Mouse (Mus musculus) forebrain, embryonic 12.5 days (tissue): ENCODE data around the gene Bmf. TPM values are rescaled to one million over a fixed set of nuclear protein-coding genes. Genes with fewer than 3 reads are reported as not detected.

ENCODE experiments used
- ATAC-seq: fragments of 200-750 bp; cut with Nextera tagmentation; 2 replicates; pipeline ENCODE4 v1.8.0; 2017; ENCODE audit warnings: moderate TSS enrichment; ENCODE audit not compliant: low FRiP score
- H3K27ac ChIP-seq: fragments of 300-500 bp; sonication (generic); 2 replicates; pipeline ENCODE4 v1.5.1; 2016; ENCODE audit warnings: mild to moderate bottlenecking
- H3K27me3 ChIP-seq: fragments of 300-500 bp; sonication (generic); 2 replicates; pipeline ENCODE4 v1.6.1; 2016; ENCODE audit warnings: mild to moderate bottlenecking
- H3K36me3 ChIP-seq: fragments of 300-500 bp; sonication (generic); replicated peaks from 2 replicates; pipeline ENCODE4 v1.6.1; 2016; ENCODE audit warnings: mild to moderate bottlenecking
- H3K4me1 ChIP-seq: fragments of 300-500 bp; sonication (generic); 2 replicates; pipeline ENCODE4 v1.6.1; 2016
- H3K4me2 ChIP-seq: fragments of 300-500 bp; sonication (generic); 2 replicates; pipeline ENCODE4 v1.6.1; 2016; ENCODE audit warnings: mild to moderate bottlenecking, moderate library complexity
- H3K4me3 ChIP-seq: fragments of 300-500 bp; sonication (generic); replicated peaks from 2 replicates; pipeline ENCODE4 v1.5.1; 2016; ENCODE audit warnings: mild to moderate bottlenecking
- H3K9ac ChIP-seq: fragments of 300-500 bp; sonication (generic); 2 replicates; pipeline ENCODE4 v1.6.1; 2016; ENCODE audit warnings: mild to moderate bottlenecking
- H3K9me3 ChIP-seq: fragments of 300-500 bp; sonication (generic); 2 replicates; pipeline ENCODE4 v1.6.1; 2016
- WGBS: fragments of 180-500 bp; shearing (Covaris S2); methylation state at CpG from one replicate; pipeline ENCODE4 v1.1.7; 2016; 5-methylcytosine and 5-hydroxymethylcytosine counted together
- polyA plus RNA-seq: library from polyadenylated mRNA; unstranded; fragments of >200 nt; fragmentation: Nextera tagmentation; extraction: Ambion mirVana; gene quantifications from 2 replicates; pipeline ENCODE4 v1.2.1, GENCODE M21; 2016

The Bmf gene
- polyA plus RNA-seq, 1 experiment from 2014 or later: 2.2 TPM

DNA sequence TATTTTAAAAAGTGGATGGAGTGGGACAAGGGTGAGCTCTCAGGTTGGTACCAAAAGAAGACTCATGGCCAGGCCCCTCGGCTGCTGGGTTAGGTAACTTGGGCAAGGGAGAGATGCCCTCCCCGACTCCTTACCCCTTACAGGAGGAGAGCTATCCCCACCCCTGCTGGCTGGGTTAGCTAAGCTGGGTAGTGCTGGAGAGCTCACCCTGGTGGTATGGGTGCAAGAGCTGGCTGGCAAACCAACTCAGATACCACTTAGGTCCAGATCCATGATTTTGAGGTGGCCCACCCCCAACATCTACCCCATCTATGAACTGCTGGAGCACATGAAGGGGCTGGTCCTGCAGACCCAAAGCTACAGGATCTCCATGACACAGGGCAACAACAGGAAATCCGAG lies 24.7 kb downstream of the Bmf start:
- no peak overlapping the region for H3K4me2 ChIP-seq
- H3K9ac ChIP-seq: no peak overlapping the region
- H3K4me1 ChIP-seq: peaks cover 21% of the 10 kb centered on the region
- H3K27me3 ChIP-seq: no peaks in the 10 kb centered on the region
- ATAC-seq: no peak
- 86% methylated on average over 3 of the region's 3 CpGs for WGBS
- no peak overlapping the region for H3K27ac ChIP-seq
- no peaks in the 10 kb centered on the region for H3K9me3 ChIP-seq
- no peaks in the 10 kb centered on the region for H3K36me3 ChIP-seq
- H3K4me3 ChIP-seq: no peak overlapping the region

DNA sequence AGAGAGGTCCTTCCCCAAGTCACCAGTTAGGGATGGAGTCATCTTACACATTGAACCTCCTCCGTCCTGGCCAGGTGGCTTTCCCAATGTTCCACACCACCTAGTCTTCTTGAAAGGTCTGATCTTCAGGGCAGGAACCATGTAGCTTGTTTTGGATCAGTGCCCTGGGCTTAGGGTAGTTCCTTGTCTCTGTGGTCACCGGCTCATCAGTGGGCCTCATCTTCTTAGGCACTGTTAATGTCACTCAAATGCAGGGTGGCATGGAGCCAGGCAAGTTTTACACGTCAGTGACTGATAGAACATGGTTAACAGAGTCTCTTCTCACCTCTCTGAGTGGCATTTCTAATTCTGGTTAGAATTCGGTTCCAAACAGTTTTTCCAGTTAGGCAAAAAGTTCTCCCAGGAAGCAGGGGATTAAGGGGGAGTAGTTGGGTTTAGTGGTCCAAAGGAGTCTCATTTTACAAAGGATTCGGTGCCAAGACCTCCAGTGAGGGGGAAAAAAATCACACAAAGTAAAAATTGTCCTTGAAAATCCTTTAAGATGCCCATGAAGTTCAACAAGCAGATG lies 26.2 kb downstream of the Bmf start:
- peaks cover 17% of the 10 kb centered on the region for H3K4me1 ChIP-seq
- H3K27me3 ChIP-seq: no peaks in the 10 kb centered on the region
- no peak overlapping the region for H3K27ac ChIP-seq
- ATAC-seq: no peak
- H3K4me2 ChIP-seq: no peak overlapping the region
- no peaks in the 10 kb centered on the region for H3K9me3 ChIP-seq
- no peak overlapping the region for H3K9ac ChIP-seq
- H3K4me3 ChIP-seq: no peak overlapping the region
- H3K36me3 ChIP-seq: no peaks in the 10 kb centered on the region
- 51% methylated on average over 5 of the region's 5 CpGs for WGBS

DNA sequence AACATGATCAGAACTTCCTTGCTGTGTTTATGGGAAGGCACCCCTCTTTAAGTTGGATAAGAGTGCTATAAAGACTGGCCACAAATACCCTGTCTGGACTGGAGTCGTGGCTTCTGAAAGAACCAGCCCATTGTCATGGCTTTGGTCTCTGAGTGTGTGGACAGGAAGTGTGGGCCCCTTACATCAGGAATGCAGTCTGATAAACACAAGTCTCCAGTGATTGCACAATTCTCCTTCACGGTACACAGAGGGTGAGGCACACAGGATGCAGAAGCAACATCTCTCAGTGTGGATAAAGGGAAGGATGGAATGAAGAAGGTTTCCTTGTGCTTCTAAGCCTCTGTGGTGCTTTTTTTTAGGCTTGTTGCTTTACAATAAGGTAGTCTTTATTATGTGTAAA lies 27.2 kb downstream of the Bmf start:
- ATAC-seq: no peak
- H3K9ac ChIP-seq: no peak overlapping the region
- no peak overlapping the region for H3K4me3 ChIP-seq
- H3K27ac ChIP-seq: no peak overlapping the region
- WGBS: 43% methylated on average over 2 of the region's 2 CpGs
- H3K9me3 ChIP-seq: no peaks in the 10 kb centered on the region
- no peaks in the 10 kb centered on the region for H3K27me3 ChIP-seq
- peaks cover 17% of the 10 kb centered on the region for H3K4me1 ChIP-seq
- H3K4me2 ChIP-seq: no peak overlapping the region
- no peaks in the 10 kb centered on the region for H3K36me3 ChIP-seq

DNA sequence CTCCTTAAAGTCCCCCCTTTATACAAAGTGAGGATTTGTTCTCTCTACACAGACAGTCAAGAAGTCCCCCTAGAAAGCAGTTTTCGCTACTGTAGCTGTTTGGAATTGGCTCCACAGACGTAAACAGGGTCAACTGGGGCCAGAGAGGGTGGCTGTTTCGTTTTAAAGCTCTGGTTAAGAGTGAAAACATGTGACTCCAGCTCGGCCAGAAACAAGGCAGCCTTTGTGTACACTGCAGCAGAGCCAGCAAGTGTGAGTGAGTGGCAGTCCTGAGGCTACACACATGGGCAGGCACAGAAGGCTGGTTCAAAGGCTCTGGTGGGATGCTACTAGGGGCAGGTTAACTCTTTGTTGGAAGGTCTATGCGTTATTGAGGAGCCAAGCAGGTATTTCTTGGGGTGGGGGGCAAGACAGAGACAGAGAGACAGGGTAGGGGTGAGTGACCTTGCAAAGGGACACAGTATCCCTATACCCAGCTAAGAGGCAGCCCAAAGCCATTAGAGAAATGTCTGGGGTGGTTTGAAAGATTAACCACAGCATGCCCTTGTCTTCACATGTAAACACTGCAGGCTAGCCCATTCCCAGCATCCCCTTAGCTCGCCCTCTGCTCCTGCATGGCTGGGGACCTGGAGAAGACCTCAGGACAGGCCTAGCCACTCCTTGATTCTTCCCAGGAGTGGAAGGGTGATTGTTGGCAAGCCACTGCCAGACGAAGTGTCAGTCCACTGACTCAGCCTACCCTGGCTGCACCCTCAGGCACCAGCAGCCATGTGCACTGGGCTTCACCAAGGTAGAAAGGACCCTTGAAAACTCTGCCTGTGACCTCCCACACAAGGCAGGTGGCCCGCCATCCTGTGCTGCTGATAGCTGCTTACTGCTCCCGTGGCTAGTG lies 29.2 kb downstream of the Bmf start:
- peak overlapping the region; percentile 5 for H3K27ac ChIP-seq
- ATAC-seq: peak; percentile 88
- H3K4me2 ChIP-seq: no peak overlapping the region; the same call in 1 of the 2 replicates
- 37% methylated on average over 9 of the region's 9 CpGs for WGBS
- no peaks in the 10 kb centered on the region for H3K9me3 ChIP-seq
- no peaks in the 10 kb centered on the region for H3K36me3 ChIP-seq
- 0 out of 2 replicates have a peak, but pooled peaks cover 2% of the 10 kb centered on the region for H3K27me3 ChIP-seq
- no peak overlapping the region for H3K9ac ChIP-seq
- H3K4me3 ChIP-seq: no peak overlapping the region
- H3K4me1 ChIP-seq: peaks cover 17% of the 10 kb centered on the region

DNA sequence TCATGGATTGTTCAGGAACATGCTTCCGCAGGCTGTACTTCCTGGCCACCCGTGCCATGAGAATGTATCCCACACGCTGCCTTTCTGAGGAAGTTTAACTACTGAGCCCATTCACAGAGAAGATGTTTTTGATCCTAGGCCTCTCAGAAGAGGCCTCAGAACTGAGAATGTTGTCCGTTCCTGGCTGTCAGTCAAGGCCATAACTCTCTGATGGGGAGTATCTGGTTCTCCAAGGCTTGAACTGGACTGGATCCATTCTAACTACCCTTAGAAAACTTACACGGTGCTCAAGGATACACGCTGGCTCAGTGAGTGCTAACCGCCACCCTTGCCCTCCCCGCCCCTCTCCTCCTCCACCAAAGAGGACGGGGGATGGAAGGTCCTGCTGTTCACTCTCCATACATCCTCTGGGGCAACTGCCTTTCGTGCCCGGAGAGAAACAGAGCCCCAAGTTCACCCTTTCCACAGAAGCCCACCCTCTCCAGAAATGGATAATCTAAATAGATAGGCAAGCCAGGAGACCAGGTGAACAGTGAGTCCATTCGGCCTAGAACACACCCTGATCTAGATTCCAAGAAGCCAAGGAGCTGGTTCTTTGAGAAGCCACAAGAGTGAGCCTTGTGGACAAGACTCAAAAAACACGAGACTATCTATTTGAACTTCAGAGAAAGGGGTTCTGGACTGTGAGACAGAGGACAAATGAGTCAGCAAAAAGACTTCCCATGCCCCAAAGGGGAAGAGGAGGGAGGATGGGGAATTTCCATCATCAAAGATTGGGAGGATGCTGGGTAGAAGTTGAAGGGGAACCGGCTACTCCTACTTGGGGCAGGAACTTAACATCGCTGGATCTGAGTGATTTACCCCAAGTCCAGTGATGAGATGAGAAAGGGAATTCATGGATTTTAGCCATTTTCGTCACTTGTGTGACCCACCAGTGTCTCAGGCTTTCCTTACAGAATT lies 36.8 kb downstream of the Bmf start:
- no peak overlapping the region for H3K4me3 ChIP-seq
- no peaks in the 10 kb centered on the region for H3K36me3 ChIP-seq
- peaks cover 13% of the 10 kb centered on the region for H3K4me1 ChIP-seq
- H3K4me2 ChIP-seq: no peak overlapping the region
- 83% methylated on average over 16 of the region's 16 CpGs for WGBS
- H3K9ac ChIP-seq: no peak overlapping the region
- H3K27ac ChIP-seq: no peak overlapping the region
- peaks cover 21% of the 10 kb centered on the region for H3K27me3 ChIP-seq
- no peak for ATAC-seq
- H3K9me3 ChIP-seq: no peaks in the 10 kb centered on the region

DNA sequence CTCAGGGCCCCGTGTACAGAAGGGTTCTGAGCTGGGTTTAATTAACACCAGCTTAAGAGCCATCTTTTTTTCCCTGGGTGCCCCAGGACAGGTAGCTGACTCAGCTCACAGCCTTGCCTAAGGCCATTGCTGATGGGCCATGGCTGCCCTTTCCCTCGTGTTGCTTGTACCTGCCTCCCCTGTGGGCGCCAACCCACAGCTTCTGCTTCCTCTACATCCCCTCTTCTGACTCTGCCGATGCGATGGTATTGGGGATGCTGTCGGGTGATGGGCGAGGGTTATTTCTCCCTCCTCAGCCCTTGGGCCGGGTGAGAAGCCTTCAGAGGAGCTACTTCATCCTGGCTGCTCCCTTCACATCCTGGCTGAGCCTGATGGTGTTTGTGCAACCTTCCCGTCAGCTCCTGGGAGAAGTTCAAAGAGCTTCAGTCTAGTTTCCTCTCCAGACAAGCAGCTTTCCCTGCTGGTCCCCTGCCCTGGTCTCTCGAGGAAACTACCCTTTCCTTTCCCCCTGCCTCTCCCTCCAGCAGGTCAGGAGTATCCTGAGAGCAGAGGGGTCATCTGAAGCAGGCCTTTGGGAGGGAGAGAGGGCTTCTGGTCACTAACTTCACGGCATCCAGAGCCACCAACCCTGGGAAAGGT lies 37.6 kb downstream of the Bmf start:
- H3K9ac ChIP-seq: no peak overlapping the region
- 61% methylated on average over 11 of the region's 11 CpGs for WGBS
- H3K4me3 ChIP-seq: no peak overlapping the region
- H3K27ac ChIP-seq: no peak overlapping the region
- H3K4me2 ChIP-seq: no peak overlapping the region
- ATAC-seq: no peak
- H3K36me3 ChIP-seq: no peaks in the 10 kb centered on the region
- H3K27me3 ChIP-seq: peaks cover 21% of the 10 kb centered on the region
- no peaks in the 10 kb centered on the region for H3K9me3 ChIP-seq
- H3K4me1 ChIP-seq: peaks cover 13% of the 10 kb centered on the region

DNA sequence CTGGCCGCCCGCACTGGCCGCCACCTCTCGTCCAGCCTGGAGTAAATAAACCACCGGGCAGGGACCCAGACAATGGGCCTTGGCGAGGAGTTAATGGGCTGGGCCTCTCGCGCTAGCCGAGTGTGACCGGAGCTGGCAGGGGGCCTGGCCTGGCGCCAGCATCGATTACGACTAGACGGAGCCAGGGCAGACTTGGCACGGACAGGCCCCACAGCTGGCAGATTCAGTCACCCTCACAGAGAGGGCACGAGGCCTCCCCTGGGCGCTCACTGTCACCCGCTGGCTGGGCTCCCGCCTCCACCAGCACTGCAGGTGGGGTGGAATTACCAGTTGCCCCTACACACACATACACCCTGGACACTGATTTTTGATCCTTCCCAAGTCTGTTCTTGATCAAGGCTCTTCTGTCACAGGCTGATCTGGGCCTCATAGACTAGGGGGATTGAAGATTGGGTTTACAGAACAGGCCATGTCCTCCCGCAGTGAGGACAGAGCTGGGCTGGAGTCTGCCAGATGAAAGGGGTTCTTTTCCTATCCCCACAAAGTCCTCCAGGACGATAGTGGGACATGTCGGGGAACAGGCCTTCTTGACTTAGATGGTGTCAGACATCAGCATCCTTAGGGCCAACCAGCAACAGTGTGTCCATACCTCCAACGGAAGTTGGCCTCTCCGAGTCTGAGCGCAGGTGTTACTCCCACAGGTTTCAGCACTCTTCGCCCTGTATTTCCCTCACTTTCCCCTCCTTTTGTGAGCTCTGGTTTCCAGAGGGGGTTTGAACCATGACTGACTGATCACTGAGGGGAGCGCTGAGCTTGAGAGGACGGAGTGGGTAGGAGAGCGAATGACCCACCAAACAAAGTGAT lies 38.8 kb downstream of the Bmf start:
- Histone ChIP-seq H3K4me2 (peak overlapping the region; percentile 35), H3K36me3 (no peaks in the 10 kb centered on the region), H3K4me3 (no peak overlapping the region), H3K9ac (0 out of 2 replicates have a peak overlapping the region, but pooled peaks have one; percentile 18), H3K4me1 (peaks cover 13% of the 10 kb centered on the region), H3K27me3 (peaks cover 21% of the 10 kb centered on the region), H3K27ac (peak overlapping the region; percentile 51), H3K9me3 (no peaks in the 10 kb centered on the region)
- peak; percentile 86 for ATAC-seq
- WGBS: 31% methylated on average over 29 of the region's 29 CpGs

DNA sequence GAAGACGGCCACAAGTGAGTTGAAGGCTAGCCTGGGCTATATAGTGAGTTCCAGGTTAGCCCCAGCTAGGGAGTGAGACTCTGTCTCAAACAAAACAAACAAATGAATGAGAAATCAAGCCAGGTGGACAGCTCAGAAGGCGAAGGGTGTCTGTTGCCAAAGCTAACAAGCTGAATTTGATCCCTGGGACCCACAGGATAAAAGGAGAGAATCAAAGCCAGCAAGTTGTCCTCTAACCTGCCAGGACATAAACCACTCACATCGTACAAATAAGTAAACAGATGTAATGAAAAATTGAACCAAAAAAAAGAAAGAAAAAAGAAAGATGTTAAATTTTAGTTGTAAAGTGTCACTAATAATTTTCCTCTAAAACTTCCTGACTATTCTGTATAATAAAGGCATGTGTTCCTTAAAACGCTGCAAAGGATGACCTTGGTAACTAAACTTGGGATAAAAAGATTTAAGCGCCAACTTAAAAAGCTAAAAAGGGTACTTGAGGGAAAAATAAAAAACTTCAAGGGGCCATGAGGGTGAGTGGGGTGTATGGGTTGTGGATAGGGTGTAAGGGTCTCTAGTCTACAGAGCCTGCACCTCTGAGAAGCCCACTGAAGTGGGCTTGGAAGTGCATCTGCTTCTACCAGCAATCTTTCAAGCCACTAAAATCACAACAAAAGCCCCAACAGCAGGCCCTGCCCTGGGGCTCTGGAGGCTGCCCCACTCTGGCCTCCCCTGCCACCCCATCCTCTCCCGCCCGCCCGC lies 39.6 kb downstream of the Bmf start:
- WGBS: 45% methylated on average over 8 of the region's 8 CpGs
- peak overlapping the region; percentile 35 for H3K4me2 ChIP-seq
- ATAC-seq: no peak
- H3K9me3 ChIP-seq: no peaks in the 10 kb centered on the region
- peaks cover 13% of the 10 kb centered on the region for H3K4me1 ChIP-seq
- H3K9ac ChIP-seq: 0 out of 2 replicates have a peak overlapping the region, but pooled peaks have one; percentile 18
- H3K27me3 ChIP-seq: peaks cover 18% of the 10 kb centered on the region
- H3K4me3 ChIP-seq: no peak overlapping the region
- H3K27ac ChIP-seq: peak overlapping the region; percentile 51; the same call in 1 of the 2 replicates
- no peaks in the 10 kb centered on the region for H3K36me3 ChIP-seq

DNA sequence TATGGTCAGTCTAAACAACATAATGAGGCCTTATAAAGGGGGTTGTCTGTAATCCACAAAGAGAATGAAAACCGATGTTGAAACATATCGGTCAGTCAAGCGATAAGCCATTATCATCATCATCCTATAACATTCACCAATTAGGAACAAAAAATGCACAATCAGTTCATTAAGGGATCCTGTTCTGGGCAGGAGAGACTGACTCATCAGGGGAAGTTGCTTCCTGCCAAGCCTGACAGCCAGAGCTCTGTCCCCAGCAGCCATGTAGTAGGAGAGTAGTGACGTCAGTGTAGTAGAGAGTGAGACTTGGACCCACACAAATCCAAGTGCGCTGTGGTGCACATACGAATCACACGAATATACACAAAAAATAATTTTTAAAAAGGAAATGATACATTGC lies 42.4 kb downstream of the Bmf start:
- no peak overlapping the region for H3K4me3 ChIP-seq
- no peaks in the 10 kb centered on the region for H3K9me3 ChIP-seq
- peaks cover 12% of the 10 kb centered on the region for H3K27me3 ChIP-seq
- no peak overlapping the region for H3K9ac ChIP-seq
- no peaks in the 10 kb centered on the region for H3K36me3 ChIP-seq
- no peak overlapping the region for H3K27ac ChIP-seq
- H3K4me1 ChIP-seq: peaks cover 13% of the 10 kb centered on the region
- ATAC-seq: no peak
- H3K4me2 ChIP-seq: no peak overlapping the region
- 87% methylated on average over 7 of the region's 7 CpGs for WGBS

DNA sequence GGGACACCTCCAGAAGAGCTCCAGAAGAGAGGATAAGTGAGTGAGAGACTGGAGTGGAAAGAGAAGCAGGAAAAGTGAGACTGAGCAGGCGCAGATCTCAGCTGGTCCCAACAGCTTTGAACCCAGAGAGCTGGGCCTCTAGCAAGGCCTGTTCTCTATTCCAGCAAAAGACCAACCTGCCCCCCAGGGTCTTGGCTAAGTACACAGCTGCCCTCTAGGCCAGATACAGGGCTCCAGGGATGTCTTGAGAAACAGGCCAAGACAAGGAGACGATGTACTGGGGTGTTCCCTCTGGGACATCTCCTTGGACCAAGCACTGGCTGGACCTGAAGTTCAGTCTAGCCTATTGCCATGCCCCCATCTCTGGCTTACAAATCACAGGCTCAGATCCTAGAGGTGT lies 49.3 kb downstream of the Bmf start:
- Histone ChIP-seq H3K9me3 (no peaks in the 10 kb centered on the region), H3K4me2 (no peak overlapping the region)

More for the DNA sequence above, 49.3 kb downstream of the Bmf start:
- H3K27ac ChIP-seq: no peak overlapping the region
- no peak overlapping the region for H3K4me3 ChIP-seq
- no peaks in the 10 kb centered on the region for H3K36me3 ChIP-seq
- H3K27me3 ChIP-seq: no peaks in the 10 kb centered on the region
- H3K9ac ChIP-seq: no peak overlapping the region
- whole genome bisulfite sequencing: 91% methylated on average over 2 of the region's 2 CpGs
- no peak for ATAC-seq
- peaks cover 9% of the 10 kb centered on the region for H3K4me1 ChIP-seq
